Mouse (Mus musculus): ENCODE measurements at regions not wholly inside any gene's neighbourhood (a gene's known extent, or its start where the extent isn't known, plus 50 kb on each side); places are given as distances from the start of the nearest gene placed in this dataset.

DNA sequence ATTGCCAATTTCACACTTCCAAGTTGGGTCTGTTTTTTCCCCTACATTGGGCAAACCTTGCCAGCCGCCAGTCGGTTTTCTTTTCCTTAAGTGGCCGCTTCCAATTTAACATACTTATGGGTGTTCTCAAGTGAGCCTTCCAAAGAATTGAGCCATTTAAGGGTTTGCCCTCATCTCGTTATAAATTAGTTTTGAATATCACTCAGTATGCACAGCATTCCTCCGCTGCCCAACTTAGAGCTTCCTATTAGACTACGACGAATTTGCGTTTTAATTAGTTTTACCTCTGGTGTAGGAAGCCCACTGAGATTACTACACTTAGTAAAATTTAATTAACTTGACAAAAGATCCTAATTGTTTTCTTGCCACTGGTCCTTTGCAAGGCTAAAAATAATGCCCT, 209.9 kb downstream of the Cdh11 start:
- DNase-seq (ENCODE audit: low spot score in 2 of 2), result no peak

DNA sequence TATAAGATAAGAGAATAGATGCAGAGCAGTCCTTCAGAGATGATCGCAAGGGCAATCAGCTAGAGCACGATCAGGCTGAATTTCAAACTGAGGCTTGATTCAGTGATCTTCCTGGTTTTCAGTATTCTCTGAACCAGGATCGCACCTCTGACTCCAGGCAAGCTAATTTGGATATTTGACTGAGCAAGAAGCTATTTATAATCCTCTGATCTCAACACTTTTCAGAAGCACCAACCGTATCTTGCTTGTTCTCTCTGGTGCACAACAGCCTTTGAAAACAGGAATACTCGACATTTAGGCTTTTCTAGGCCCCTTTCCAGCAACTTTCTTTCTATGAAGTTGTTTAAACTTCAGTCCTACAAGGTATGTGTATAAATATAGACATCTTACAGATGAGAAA, 217.7 kb downstream of the Cdh11 start:
- DNase-seq (ENCODE audit: low spot score in 2 of 2), result no peak

DNA sequence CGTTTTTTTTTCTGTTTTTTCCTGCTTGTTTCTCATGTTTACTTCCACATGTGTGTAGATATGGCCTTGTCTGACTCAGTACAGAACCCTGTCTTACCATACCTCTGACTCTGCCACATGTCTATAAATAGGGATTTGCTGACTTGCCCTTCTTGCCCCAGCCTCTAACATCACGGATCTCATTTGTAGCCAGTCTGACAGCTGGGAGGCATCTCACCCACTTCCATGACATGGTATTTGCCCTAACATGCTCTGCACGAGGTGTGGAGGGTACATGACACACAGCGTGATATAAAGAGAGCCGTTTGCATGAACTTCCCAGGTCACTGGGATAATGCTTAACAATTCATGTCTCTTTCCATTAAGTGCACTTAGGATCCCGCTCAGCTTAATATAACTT, 231.2 kb downstream of the Cdh11 start:
- DNase-seq (ENCODE audit: low spot score in 2 of 2), result no peak

DNA sequence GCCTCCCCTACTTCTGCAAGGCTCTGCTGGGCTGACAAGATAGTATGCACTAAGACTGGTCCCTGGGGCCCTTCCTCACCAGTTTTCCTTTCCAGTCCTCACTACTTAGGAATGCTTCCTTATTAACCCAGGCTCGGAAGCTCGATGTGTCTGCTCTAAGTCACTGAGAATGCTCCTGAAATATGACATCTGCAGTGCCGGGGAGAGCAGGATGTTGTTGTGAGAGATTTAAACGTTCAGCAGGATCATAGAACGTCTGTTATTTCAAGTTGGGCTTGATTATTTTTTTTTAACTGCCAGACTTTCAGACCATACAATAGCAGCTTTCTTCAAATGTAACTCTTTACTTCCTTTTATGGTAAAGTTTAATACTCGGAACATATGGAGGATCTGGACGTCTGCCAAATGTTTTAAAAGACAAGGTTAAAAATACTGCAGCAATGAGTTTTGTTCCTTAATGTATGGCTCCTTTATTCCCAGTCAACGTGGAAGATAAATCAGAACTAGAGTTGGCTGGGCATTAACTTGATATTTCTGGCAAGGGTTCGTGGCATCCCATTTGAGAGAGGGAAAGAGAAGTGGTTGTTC, 232.0 kb downstream of the Cdh11 start:
- peak in 1 of 2 experiments; percentile 32 for DNase-seq (ENCODE audit: low spot score in 2 of 2)

DNA sequence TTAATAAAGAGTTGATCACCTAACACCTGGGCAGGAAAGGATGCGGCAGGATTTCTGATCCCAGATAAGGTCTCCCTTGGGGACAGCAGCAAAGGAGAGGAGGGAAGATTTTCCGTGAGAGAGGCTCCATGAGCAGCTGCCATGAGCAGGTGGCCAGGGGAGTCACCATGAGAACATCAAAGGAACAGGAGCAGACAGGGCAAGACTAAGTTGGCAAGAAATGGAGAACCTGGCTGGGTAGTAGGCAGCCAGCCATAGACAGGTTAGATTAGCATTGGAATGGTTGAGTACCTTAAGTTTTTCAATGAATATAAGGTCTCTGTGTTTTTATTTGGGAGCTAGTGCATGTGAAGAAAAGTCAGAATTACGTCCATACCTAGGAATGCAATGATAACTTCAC, 246.6 kb downstream of the Cdh11 start:
- no peak for DNase-seq (ENCODE audit: low spot score in 2 of 2)

DNA sequence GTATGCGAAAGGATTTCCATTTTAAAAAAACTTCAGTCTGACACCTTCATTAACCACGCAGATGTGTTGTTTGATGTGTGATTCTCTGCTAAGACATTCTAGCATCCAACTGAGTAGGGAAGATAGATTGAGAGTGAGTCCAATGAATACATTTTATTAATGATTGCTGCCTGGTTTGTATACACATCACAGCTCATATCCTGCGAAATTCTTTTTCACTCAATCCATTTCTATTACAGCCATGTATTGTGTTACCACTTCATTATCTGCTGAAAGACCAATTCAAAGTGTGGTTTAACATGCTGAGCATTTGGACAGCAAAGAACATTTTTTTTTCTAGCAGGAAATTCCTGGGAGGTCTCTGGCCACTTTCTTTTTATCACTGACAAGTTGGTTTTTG, 247.4 kb downstream of the Cdh11 start:
- no peak for DNase-seq (ENCODE audit: low spot score in 2 of 2)

DNA sequence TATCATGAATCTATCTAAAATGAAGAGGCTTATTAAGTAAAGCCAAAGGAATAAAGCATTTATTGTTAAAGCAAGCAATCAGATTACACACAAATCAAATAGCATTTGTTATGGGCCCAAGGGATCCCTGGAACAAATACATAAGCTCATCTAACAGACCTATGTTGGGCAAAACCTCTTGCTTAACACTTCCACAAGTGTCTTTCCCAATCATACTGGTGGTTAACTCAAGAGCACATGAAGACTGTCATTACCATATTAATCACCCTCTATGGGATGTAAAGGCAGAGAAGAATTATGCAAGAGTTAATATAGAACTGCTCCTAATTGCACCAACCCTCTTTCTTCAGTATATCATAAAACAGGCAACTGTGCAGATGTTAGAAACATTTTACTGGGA, 267.0 kb downstream of the Cdh11 start:
- DNase-seq (ENCODE audit: low spot score in 2 of 2), result no peak

DNA sequence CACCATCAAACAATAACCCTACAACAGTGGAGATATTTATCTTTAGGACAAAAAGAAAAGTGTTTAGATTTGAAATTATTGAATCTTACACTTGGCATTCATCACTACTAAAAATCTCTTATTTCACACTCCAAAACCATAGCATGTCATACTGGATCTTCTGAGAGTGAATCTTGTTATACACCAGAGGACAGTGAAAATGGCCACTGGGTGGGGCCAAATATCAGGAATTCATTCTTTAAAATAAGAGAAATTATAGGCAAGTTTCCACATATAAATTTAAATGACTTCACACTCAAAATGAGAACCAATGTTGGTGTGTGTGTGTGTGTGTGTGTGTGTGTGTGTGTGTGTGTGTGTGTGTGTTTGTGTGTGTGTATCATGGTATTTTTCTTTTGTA, 269.7 kb downstream of the Cdh11 start:
- no peak for DNase-seq (ENCODE audit: low spot score in 2 of 2)

DNA sequence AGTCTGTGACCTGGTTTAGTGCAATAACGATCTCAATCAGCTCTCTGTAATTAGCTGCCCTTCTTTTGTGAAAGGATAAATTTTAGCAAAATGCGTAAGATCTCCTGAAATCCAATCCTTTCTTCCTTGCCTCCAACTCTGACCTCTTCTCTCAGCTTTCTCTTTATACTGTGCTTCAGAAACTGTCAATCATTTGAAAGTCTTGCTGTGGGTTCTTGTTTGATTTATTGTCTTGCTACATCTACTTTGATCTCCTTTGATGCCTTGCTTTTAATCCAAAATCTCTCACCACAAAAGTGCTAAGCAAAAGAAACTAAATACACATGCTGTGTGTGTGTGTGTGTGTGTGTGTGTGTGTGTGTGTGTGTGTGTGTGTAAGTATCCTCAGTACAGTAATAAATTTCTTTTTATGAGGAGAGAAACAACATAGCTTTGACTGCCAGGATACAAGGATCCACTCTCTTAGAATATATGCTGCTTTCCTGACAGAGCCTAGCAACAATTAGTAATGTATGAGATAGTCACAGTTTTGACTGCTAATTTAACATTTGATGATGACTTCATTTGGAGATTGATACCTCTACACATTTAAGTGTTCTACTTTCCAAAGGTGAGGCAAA, 270.5 kb downstream of the Cdh11 start:
- DNase-seq (ENCODE audit: low spot score in 2 of 2), result no peak

DNA sequence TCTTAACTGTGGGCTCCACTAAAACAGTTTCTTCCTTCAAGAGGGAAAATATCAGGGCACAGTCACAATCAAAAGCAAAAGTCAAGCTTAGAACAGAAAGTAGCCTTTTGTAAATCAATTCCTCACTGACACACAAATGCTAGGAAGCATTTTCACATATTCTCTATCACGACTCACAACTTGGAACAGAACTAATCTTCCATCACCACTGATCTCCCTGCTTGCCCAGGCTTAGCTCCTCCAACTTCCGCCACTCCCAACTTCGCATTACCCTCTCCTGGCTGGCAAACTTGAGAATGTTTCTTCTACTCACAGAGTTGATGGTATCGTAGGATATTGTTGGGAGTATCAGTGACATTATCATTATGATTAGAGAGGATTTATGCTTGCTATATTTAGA, 284.7 kb downstream of the Cdh11 start:
- no peak for DNase-seq (ENCODE audit: low spot score in 2 of 2)

DNA sequence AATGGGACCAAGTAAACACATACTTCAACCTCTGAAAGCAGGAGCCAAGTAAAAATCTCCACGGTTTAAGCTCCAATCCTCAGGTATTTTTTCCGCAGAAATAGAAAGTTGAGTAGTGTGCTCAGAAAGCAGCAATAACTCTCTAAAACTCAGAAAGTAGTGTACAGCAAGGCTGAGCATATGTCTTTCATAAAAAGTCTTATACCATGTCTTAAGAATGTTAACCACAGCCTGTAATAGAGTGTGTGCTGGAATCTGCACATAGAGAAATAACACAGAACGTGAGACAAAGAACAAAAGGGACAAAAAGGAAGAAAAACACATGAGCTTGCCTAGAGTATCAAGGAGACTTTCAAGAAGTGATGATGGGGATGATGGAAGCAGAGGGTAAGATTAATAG, 285.2 kb downstream of the Cdh11 start:
- no peak for DNase-seq (ENCODE audit: low spot score in 2 of 2)

DNA sequence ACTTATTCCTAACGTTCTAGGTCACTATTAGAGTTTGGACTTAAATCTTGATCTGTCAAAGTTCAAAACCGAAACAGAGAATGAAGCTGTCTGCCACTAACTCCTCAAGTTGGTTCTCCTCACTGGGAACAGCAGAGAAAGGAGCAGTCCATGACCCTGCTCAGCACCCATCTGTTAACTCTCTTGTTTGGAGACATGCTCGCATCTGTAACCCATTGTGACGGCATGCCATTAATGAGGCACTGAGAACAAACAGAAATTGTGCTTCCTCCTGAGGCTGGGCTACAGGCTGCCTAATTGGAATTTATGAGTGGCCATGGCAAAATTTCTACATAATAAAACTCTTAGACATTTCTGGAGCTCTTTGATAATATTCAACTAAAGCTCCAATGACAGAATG, 286.4 kb downstream of the Cdh11 start:
- DNase-seq (ENCODE audit: low spot score in 2 of 2), result no peak

DNA sequence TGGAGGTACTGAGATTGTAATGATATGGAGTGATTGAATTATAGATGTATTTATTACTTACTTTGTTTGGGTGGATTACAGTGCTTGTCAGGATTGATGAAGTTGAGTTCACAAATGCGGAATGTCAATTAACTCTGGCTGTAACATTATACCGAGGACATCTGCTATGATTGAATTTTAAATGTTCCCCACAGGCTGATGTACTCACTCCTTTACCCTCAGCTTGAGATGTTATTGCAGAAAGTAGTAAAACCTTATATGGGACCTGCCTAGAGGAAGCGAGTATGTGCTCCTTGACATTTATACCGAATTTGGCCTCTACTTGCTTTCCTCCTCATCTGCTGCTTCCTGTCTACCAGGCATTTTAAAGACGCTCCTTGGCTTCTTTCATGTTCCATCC, 288.3 kb downstream of the Cdh11 start:
- DNase-seq (ENCODE audit: low spot score in 2 of 2), result no peak

DNA sequence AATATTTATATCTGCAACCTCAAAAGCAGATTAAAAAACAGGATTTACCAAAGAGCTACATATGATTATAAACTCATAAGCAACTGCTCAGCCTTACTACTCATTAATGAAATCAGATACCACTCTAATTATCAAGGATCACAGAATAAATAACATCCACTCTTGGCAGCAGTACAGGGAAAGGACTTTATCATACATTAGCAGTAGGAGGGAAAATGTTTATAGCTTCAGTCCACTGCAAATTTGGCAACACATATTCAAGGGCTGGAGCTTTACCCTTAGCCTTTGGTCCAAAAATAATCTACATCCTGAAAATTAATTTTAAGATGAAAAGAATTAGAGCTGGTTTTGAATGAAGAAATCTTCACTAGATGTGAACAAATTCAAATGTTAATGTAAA, 288.7 kb downstream of the Cdh11 start:
- no peak for DNase-seq (ENCODE audit: low spot score in 2 of 2)

DNA sequence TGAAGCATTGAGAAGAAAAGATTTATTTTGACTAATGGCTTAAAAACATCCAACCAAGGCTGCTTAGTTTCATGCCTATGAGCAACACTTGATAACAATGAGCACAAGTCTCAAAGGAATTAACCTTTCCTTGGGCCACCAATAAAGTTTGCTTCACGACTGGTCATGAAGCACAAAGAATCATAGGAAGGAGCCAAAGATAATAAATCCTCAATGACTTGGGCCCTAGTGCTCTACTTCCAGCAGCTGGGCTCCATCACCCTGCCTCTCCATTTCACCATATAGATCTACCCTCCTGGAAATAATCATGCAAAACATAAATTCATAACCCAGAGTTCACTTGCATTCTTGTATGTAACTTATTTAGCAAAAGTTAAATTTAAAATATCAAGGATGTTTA, 289.4 kb downstream of the Cdh11 start:
- DNase-seq (ENCODE audit: low spot score in 2 of 2), result no peak

DNA sequence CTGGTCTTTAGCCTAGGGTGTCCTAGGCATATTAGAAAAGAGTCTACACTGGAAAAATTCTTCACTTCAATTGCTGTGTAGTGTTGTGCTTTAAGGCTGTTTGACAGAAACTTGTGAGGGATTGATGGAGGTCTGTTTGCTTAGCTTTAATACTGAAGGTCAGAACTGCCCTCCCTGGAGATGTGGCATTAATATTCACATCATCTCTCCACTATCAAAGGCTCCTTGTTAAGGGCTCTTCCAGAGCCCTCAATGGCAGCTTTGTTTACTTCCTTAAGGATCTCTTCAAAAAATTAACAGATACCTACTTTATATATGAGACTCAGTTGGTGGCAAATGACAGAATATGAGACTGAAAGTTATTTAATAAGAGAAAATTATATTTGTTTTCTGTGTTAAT, 294.4 kb downstream of the Cdh11 start:
- no peak for DNase-seq (ENCODE audit: low spot score in 2 of 2)

DNA sequence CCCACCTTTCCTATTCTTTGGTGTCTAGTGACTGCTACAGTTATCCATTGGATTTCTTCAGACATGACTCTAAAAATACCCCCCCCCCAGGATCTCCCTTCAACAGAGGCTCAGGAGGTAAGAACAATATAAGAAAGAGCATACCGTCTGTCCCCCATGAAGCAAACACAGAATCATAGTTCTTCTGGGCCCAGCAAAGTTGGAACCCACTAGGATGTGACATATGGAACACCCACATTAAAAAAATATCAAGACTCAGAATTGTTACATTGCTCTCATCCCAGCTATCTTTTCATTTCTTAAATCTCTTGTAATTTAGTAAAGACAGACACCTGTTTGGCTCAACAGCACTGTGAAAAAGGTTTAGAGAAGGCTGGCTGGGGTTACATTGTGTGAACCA, 297.2 kb downstream of the Cdh11 start:
- DNase-seq (ENCODE audit: low spot score in 2 of 2), result peak in 1 of 2 experiments; percentile 12

DNA sequence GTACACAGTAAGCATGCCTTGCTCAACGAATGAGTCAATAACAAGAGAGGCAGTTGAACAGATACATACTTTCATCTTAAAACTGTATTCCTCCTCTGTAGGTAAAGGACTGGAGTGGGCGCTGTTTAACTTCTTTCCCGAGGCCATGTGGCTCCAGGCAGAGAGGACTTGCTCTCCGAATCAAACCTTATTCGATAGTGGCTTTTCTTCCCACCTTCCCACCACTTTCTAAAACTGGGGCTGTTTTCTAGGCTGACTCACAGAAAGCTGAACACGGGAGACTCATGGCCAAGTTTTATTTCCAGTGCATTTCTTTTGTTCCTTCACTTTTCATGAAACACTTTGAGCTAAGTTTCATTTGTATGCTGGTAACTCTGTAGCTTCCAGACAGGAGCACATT, 297.6 kb downstream of the Cdh11 start:
- DNase-seq (ENCODE audit: low spot score in 2 of 2), result peak in 1 of 2 experiments; percentile 83

DNA sequence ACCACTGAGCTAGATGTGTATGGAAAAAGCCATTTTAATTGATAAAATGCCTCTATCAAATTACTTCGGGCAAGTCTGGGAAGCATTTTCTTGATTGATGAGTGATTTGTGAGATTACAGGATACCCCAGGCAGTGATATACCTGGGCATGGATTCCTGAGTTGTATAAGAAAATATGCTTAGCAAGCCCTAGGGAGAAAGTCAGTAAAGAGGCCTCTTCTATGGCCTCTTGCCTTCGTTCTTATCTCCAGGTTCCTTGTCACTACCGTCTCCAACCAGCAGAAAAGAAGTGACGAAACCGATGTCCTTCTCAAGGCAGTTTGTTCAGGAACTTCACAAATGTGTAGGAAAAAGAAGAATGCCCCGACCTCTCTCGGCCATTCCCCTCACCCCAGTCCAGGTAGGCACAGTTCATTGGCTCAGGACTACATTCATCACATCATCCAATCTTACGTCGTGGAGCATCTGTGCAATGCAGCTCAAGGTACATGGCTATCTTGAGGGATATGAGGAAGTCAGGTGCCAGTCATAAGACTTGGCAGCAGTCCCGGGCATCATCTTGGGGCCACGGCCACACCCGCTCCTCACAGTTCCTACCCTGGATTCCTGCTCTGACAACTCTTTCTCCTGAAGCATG, 310.2 kb downstream of the Cdh11 start:
- DNase-seq (ENCODE audit: low spot score in 2 of 2), result no peak

DNA sequence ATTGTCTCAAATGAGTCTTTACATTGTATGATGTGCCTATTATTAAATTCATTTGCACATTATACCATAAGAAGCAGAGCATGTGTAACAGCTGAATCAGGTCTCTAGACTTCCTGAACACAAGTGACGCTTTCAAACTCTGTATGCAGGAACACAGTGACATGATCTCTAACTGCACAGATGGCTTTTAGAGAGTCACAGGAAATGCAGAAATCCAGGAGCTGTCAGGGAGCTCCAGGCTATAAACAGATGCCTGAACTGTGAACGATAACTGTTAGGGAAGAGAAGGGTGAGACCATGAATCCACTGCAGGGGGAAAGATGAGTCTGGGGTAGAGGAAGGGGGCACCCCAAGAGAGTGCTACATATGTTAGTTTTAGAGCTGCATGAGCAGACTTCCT, 311.2 kb downstream of the Cdh11 start:
- DNase-seq (ENCODE audit: low spot score in 2 of 2), result no peak

DNA sequence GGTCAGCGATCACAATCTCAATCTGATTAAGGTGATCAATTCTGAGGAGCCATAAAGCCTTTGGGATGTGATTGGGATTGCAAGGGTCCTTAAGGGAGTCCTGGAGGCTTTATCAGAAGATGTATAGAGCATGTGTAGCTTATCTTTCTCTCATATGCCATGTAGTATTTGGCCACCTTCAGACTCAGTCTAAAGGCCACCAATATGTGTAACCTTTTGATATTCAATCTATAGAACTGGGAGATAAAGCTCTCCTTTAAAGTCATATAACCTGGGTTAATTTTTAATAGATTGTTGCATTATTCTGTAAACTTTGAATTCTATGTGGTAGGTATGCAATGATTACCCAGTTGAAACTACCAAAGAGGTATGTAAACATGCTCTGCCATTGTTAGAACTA, 314.1 kb downstream of the Cdh11 start:
- DNase-seq (ENCODE audit: low spot score in 2 of 2), result no peak

DNA sequence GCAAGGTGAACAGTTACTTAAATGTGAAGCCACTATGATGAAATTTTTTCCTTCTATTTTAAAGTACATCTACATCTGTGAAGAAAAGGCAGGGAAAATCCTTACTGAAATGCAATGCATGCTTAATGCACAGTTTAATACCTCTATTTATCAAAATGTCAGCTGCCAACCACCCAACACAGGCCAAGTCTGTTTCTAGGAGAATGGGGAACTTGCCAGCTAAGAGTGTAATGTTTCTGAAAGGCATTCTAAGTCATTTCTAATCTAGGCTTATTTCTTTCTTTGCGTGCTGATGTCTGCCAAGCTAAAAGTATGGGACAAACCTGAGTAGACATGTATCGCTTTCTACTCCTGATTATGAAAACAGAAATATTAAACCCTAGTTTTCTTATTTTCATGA, 322.8 kb downstream of the Cdh11 start:
- no peak for DNase-seq (ENCODE audit: low spot score in 2 of 2)

DNA sequence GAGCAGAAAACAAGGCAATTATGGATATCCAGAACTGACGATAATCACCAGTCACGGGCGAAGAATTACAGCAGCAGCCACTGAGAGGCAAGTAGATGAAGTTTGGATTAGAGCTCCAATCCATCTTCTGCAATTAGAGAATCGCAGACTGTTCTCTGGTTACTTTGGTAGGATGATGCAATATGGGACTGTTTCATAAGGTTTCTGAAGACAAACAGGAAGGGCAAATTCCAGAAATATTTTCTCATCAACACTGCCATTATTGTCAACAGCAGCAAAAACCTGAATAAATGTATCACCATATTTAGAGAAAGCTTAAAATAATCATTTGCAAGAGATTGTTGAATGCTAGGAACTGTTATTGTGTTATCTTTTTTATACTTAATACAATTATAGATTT, 342.4 kb downstream of the Cdh11 start:
- no peak for DNase-seq (ENCODE audit: low spot score in 2 of 2)
